Mouse (Mus musculus): ENCODE measurements around the gene D630045J12Rik. TPM values are rescaled to one million over a fixed set of nuclear protein-coding genes. Genes with fewer than 3 reads are reported as not detected.

Gene D630045J12Rik
- polyA plus RNA-seq, 1 experiment from 2014 or later, result 1.2 TPM

DNA sequence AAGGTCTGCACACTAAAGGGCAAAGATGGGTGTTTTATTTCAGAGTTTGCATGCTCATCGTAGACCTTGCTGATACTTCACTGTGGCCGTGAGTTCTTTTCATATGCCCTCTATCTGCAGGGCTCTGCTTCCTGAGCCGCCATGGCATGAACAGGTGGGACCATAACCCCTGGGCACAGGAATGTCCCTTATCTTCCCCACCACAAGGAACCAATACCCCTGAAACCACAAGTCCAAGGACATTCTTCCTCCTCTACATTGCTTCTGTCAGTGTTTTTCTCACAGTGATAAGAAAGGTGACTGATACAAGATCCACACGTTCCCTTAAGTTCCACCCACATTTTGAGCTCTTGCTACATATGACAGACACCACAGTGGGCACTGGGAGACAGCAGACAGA is 3.0 kb upstream of the D630045J12Rik start:
- Histone ChIP-seq H3K4me1 (ENCODE audit: insufficient read depth, low read depth, low read length) (0 out of 2 replicates have a peak, but pooled peaks cover 3% of the 10 kb centered on the region), H3K4me2 (replicated peaks; ENCODE audit: low read depth, low read length) (no peak overlapping the region), H3K27me3 (replicated peaks; ENCODE audit: insufficient read depth, low read length) (no peaks in the 10 kb centered on the region), H3K4me3 (ENCODE audit: low read depth, low read length) (no peak overlapping the region), H3K36me3 (ENCODE audit: insufficient read depth, low read length) (no peaks in the 10 kb centered on the region), H3K27ac (ENCODE audit: low read length) (no peak overlapping the region), H3K9ac (replicated peaks; ENCODE audit: low read depth) (no peak overlapping the region), H3K9me3 (ENCODE audit: low read length) (no peaks in the 10 kb centered on the region)
- TF ChIP-seq CTCF (IDR thresholded peaks at IDR 0.05) (no peak), EP300 (IDR thresholded peaks at IDR 0.05) (no peak)
- ATAC-seq (no peak), DNase-seq (ENCODE audit: low spot score) (no peak)
- WGBS, result 79% methylated on average over 4 of the region's 4 CpGs

DNA sequence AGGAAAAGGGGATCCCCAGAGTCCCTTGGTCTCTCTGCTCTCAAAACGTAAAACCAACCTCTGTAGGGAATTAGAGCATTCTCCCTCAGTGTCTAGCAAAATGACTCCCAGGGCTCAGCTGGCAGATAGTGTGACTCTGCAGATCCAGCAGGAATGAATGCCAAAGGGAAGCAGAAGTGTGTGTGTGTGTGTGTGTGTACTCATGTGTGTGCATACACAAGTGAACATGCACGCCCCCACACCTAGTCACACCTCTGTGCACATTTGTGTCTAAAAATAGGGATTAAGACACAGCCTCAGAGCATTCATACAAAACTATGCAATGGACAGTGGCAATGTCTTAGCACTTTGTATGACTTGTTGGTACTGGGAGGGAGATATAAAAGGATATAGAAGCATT is 2.0 kb upstream of the D630045J12Rik start:
- H3K4me3 ChIP-seq (ENCODE audit: low read depth, low read length), result no peak overlapping the region
- no peak for DNase-seq (ENCODE audit: low spot score)
- WGBS, result 78% methylated on average over 2 of the region's 2 CpGs
- no peaks in the 10 kb centered on the region for H3K9me3 ChIP-seq (ENCODE audit: low read length)
- H3K9ac ChIP-seq (replicated peaks; ENCODE audit: low read depth), result no peak overlapping the region
- 0 out of 2 replicates have a peak, but pooled peaks cover 3% of the 10 kb centered on the region for H3K4me1 ChIP-seq (ENCODE audit: insufficient read depth, low read depth, low read length)
- no peaks in the 10 kb centered on the region for H3K27me3 ChIP-seq (replicated peaks; ENCODE audit: insufficient read depth, low read length)
- no peaks in the 10 kb centered on the region for H3K36me3 ChIP-seq (ENCODE audit: insufficient read depth, low read length)
- H3K27ac ChIP-seq (ENCODE audit: low read length), result no peak overlapping the region
- no peak overlapping the region for H3K4me2 ChIP-seq (replicated peaks; ENCODE audit: low read depth, low read length)
- TF ChIP-seq EP300 (IDR thresholded peaks at IDR 0.05) (no peak), CTCF (IDR thresholded peaks at IDR 0.05) (no peak)
- no peak for ATAC-seq

DNA sequence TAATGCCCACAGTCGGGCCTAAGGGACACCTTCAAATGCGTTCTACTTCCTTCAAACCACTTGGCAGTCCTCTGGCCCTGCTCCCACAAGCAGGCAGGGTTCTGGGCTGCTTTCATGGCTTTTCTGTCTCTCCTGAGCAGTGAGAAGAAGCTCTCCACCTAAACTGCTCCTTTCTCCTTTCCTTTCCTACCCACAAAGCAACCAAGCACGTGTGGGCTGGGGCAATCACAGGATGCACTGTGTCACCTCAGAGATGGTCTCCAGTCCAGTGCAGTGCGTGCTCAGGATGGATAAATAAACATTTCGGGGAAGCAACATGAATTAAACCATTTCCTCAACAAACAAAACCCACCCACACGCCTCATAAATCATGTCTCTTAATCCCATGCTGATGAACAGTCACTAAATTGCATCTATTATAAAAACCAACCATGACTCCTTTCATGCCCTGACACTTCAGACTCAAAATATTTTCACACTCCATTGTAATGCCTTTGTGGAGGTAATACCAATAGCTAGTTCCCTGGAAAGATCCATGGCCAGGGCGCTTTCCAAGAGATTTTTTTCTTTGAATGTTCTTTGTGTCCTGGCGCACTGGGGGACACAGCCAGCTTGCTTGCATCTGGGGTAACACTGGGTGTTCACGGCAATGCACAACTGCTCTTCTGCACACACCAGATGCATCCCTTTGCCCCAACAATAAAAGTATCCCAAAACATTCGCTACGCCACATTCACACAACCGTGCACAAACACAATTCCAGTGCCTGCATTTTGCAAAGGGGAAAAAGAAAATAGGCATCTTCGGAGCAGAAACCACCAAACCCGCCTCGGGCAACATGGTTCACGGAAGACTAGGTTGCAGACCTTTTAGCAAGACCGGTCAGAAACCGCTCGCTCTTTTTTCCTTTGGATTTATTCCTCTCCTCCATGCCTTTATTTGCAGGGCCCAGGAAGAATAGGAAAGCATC is 758 bp downstream of the D630045J12Rik start:
- no peaks in the 10 kb centered on the region for H3K9me3 ChIP-seq (ENCODE audit: low read length)
- H3K4me2 ChIP-seq (replicated peaks; ENCODE audit: low read depth, low read length), result peak overlapping the region; percentile 100
- peak; percentile 43 for DNase-seq (ENCODE audit: low spot score)
- H3K27ac ChIP-seq (ENCODE audit: low read length), result no peak overlapping the region
- TF ChIP-seq EP300 (IDR thresholded peaks at IDR 0.05), result peak; percentile 47; the same call in 1 of the 2 replicates
- no peak for TF ChIP-seq CTCF (IDR thresholded peaks at IDR 0.05)
- peak overlapping the region; percentile 48 for H3K9ac ChIP-seq (replicated peaks; ENCODE audit: low read depth)
- H3K27me3 ChIP-seq (replicated peaks; ENCODE audit: insufficient read depth, low read length), result no peaks in the 10 kb centered on the region
- no peak for ATAC-seq
- WGBS, result 8% methylated on average over 19 of the region's 19 CpGs
- H3K36me3 ChIP-seq (ENCODE audit: insufficient read depth, low read length), result no peaks in the 10 kb centered on the region
- peak overlapping the region; percentile 68 for H3K4me3 ChIP-seq (ENCODE audit: low read depth, low read length)
- 0 out of 2 replicates have a peak, but pooled peaks cover 3% of the 10 kb centered on the region for H3K4me1 ChIP-seq (ENCODE audit: insufficient read depth, low read depth, low read length)

DNA sequence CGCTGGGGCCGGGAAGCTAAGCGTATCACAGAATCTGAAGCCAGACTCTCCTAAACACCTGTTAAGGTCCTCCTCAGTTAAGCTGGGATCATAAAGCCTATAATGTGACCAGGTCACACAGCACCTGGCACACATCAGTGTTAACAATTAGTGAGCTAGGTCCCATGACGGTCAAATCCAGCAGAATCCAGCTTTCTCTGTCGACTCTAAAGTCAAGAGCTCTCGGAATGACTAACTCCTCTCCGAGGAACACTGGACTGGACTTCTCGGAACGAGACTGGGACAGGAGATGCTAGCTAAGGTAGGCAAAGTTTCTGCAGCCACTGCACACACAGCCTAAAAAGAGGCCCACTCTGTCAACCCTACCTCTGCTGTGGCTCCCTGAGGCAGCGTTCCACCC is 1.7 kb downstream of the D630045J12Rik start:
- Histone ChIP-seq H3K4me3 (ENCODE audit: low read depth, low read length) (no peak overlapping the region), H3K9ac (replicated peaks; ENCODE audit: low read depth) (no peak overlapping the region), H3K27me3 (replicated peaks; ENCODE audit: insufficient read depth, low read length) (no peaks in the 10 kb centered on the region), H3K36me3 (ENCODE audit: insufficient read depth, low read length) (no peaks in the 10 kb centered on the region), H3K27ac (ENCODE audit: low read length) (no peak overlapping the region), H3K9me3 (ENCODE audit: low read length) (no peaks in the 10 kb centered on the region), H3K4me2 (replicated peaks; ENCODE audit: low read depth, low read length) (0 out of 2 replicates have a peak overlapping the region, but pooled peaks have one; percentile 8), H3K4me1 (ENCODE audit: insufficient read depth, low read depth, low read length) (0 out of 2 replicates have a peak, but pooled peaks cover 3% of the 10 kb centered on the region)
- DNase-seq (ENCODE audit: low spot score) (peak; percentile 16), ATAC-seq (no peak)
- no peak for TF ChIP-seq EP300 (IDR thresholded peaks at IDR 0.05)
- 68% methylated on average over 10 of the region's 10 CpGs for WGBS

DNA sequence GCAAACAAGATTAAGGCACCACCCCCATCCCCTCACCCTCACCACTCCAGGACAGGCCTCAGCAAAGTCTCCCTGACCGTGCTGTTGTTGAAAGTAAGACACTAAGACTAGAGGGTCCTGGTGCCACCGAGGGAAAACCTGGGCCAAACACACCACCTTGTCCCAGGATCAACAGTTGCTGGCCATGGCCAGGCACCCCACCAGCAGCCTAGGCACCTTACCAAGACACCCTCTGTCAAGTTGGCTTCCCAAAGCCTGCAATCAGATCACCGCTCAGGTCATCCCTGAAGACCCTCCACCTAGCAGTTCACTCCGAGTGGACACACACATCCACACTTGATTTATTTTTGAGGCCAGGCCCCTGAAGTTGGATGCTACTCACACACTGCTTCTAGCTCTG is 2.3 kb downstream of the D630045J12Rik start:
- Histone ChIP-seq H3K4me2 (replicated peaks; ENCODE audit: low read depth, low read length) (no peak overlapping the region), H3K9me3 (ENCODE audit: low read length) (no peaks in the 10 kb centered on the region), H3K4me3 (ENCODE audit: low read depth, low read length) (no peak overlapping the region), H3K36me3 (ENCODE audit: insufficient read depth, low read length) (no peaks in the 10 kb centered on the region), H3K4me1 (ENCODE audit: insufficient read depth, low read depth, low read length) (0 out of 2 replicates have a peak, but pooled peaks cover 3% of the 10 kb centered on the region), H3K27me3 (replicated peaks; ENCODE audit: insufficient read depth, low read length) (no peaks in the 10 kb centered on the region), H3K9ac (replicated peaks; ENCODE audit: low read depth) (no peak overlapping the region), H3K27ac (ENCODE audit: low read length) (no peak overlapping the region)
- ATAC-seq (no peak), DNase-seq (ENCODE audit: low spot score) (no peak)
- no peak for TF ChIP-seq CTCF (IDR thresholded peaks at IDR 0.05)
- no peak for TF ChIP-seq EP300 (IDR thresholded peaks at IDR 0.05)
- WGBS, result 60% methylated on average over 4 of the region's 4 CpGs

DNA sequence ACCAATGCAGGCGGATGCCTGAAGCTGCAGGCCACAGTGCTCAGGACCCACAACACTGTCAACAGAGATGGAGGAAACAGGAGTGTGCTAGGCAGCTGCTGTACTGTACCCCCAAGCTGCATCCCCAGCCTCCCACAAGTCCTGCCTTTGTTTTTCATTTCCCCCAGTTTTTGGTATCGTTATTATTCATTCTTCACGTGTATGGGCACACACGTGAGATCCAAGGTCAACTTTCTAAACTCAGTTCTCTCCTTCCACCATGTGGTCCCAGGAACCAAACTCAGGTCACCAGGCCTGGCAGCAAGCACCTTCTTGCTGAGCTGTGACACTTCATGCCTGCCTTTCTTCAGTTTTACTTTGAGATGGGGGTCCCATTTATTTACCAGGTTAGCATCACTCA is 6.4 kb downstream of the D630045J12Rik start:
- H3K27ac ChIP-seq (ENCODE audit: low read length), result no peak overlapping the region
- H3K4me2 ChIP-seq (replicated peaks; ENCODE audit: low read depth, low read length), result no peak overlapping the region
- DNase-seq (ENCODE audit: low spot score) (no peak), ATAC-seq (no peak)
- no peaks in the 10 kb centered on the region for H3K9me3 ChIP-seq (ENCODE audit: low read length)
- H3K4me1 ChIP-seq (ENCODE audit: insufficient read depth, low read depth, low read length), result no peaks in the 10 kb centered on the region
- no peaks in the 10 kb centered on the region for H3K27me3 ChIP-seq (replicated peaks; ENCODE audit: insufficient read depth, low read length)
- TF ChIP-seq CTCF (IDR thresholded peaks at IDR 0.05) (no peak), EP300 (IDR thresholded peaks at IDR 0.05) (no peak)
- H3K36me3 ChIP-seq (ENCODE audit: insufficient read depth, low read length), result no peaks in the 10 kb centered on the region
- H3K9ac ChIP-seq (replicated peaks; ENCODE audit: low read depth), result no peak overlapping the region
- H3K4me3 ChIP-seq (ENCODE audit: low read depth, low read length), result no peak overlapping the region
- 82% methylated on average over 4 of the region's 4 CpGs for WGBS

Data from lung, postnatal 0 days (tissue).